Mouse (Mus musculus): ENCODE measurements at regions not wholly inside any gene's neighbourhood (a gene's known extent, or its start where the extent isn't known, plus 50 kb on each side); places are given as distances from the start of the nearest gene placed in this dataset.

- WGBS, result 29% methylated on average over 2 of the region's 2 CpGs
- H3K9me3 ChIP-seq (replicated peaks), result no peaks in the 10 kb centered on the region
- no peak overlapping the region for H3K9ac ChIP-seq
- no peak overlapping the region for H3K4me2 ChIP-seq (replicated peaks)
- no peak overlapping the region for H3K27ac ChIP-seq (replicated peaks)
- H3K4me3 ChIP-seq (replicated peaks), result no peak overlapping the region
- H3K36me3 ChIP-seq, result no peaks in the 10 kb centered on the region
- ATAC-seq (ENCODE audit: insufficient number of reproducible peaks, low FRiP score, low TSS enrichment, low read depth), result no peak
- H3K27me3 ChIP-seq, result no peaks in the 10 kb centered on the region
- H3K4me1 ChIP-seq, result no peaks in the 10 kb centered on the region
Measured at GRCm38 (mm10) chr3:99447361-99447760, 207.2 kb downstream of the Tbx15 start.

- Histone ChIP-seq H3K4me3 (replicated peaks) (no peak overlapping the region), H3K4me1 (no peaks in the 10 kb centered on the region), H3K36me3 (no peaks in the 10 kb centered on the region), H3K4me2 (replicated peaks) (no peak overlapping the region), H3K27me3 (no peaks in the 10 kb centered on the region), H3K9me3 (replicated peaks) (no peaks in the 10 kb centered on the region), H3K27ac (replicated peaks) (no peak overlapping the region), H3K9ac (no peak overlapping the region)
- 38% methylated on average over 2 of the region's 2 CpGs for WGBS
- no peak for ATAC-seq (ENCODE audit: insufficient number of reproducible peaks, low FRiP score, low TSS enrichment, low read depth)
Measured at GRCm38 (mm10) chr3:99447813-99448212, 207.6 kb downstream of the Tbx15 start.

DNA sequence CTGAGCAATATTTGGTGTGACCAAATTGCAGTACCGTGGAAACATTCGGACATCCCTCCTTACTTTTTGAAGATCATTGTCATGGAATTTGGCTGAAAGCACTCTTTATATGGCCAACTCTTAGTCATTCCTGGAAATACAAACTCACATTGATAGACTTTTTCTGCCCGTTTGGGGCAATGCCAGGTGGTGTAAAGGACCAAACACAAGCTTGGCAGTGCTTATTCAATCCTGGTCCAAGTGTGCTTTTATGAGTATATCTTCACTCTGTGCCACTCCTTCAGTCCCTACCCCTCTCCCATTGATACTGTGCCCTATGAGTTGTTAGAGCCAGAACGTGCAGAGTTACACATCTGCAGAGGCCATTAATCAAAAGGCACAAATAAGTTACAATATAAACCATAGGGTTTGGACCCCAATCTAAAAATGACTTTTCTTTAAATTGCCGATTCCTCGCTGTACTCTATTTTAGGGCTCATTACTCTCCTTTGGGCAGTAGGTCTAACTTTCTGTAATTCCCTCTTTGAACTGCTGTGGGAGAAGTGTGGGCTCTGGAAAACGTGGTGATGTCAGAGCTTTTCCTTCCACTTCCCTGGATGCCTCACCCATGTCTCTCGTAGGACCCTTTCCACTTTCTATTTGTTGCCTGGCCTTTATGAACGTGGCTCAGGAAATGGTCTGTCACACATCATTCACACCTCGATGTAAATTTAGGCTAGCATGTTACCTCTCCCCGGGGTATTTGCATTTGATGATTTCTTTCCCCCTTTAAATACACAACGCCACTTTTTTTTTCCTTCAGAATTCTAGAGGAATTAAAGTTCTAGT, 219.1 kb downstream of the Tbx15 start:
- H3K9me3 ChIP-seq (replicated peaks), result no peaks in the 10 kb centered on the region
- ATAC-seq (ENCODE audit: insufficient number of reproducible peaks, low FRiP score, low TSS enrichment, low read depth), result no peak
- no peak overlapping the region for H3K4me2 ChIP-seq (replicated peaks)
- no peak overlapping the region for H3K9ac ChIP-seq
- H3K27me3 ChIP-seq, result no peaks in the 10 kb centered on the region
- no peak overlapping the region for H3K27ac ChIP-seq (replicated peaks)
- 76% methylated on average over 12 of the region's 12 CpGs for WGBS
- no peak overlapping the region for H3K4me3 ChIP-seq (replicated peaks)
- no peaks in the 10 kb centered on the region for H3K4me1 ChIP-seq
- no peaks in the 10 kb centered on the region for H3K36me3 ChIP-seq

DNA sequence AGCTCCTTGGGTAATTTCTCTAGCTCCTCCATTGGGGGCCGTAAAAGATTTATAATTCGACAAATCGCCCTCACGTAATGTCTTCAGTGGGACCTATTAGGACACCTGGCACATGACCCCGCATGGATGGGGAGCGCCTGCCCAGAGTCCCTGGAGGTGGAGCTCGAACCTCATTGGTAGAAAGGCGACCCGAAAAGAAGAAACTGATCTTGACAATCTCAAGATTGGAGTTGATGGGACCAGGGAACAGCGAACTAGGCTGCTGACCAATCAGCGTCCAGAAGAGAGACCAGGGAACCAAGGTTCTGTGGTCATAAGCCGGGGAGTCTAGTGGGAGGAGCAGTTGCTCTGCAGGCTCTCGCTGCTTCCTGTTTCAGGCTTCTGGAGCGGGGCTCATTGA, 259.8 kb downstream of the Tbx15 start:
- H3K27me3 ChIP-seq, result no peaks in the 10 kb centered on the region
- no peak overlapping the region for H3K27ac ChIP-seq (replicated peaks)
- no peak overlapping the region for H3K4me2 ChIP-seq (replicated peaks)
- H3K4me1 ChIP-seq, result no peaks in the 10 kb centered on the region
- 90% methylated on average over 14 of the region's 14 CpGs for WGBS
- no peak overlapping the region for H3K4me3 ChIP-seq (replicated peaks)
- no peak overlapping the region for H3K9ac ChIP-seq
- no peaks in the 10 kb centered on the region for H3K36me3 ChIP-seq
- H3K9me3 ChIP-seq (replicated peaks), result no peaks in the 10 kb centered on the region
- no peak for ATAC-seq (ENCODE audit: insufficient number of reproducible peaks, low FRiP score, low TSS enrichment, low read depth)

GRCm38 (mm10) chr3:99504772-99505171, 264.6 kb downstream of the Tbx15 start:
- Histone ChIP-seq H3K27ac (replicated peaks) (no peak overlapping the region), H3K27me3 (no peaks in the 10 kb centered on the region), H3K4me2 (replicated peaks) (no peak overlapping the region), H3K9me3 (replicated peaks) (no peaks in the 10 kb centered on the region), H3K9ac (no peak overlapping the region), H3K36me3 (no peaks in the 10 kb centered on the region), H3K4me1 (no peaks in the 10 kb centered on the region), H3K4me3 (replicated peaks) (no peak overlapping the region)
- 87% methylated on average over 2 of the region's 2 CpGs for WGBS
- ATAC-seq (ENCODE audit: insufficient number of reproducible peaks, low FRiP score, low TSS enrichment, low read depth), result no peak

- Histone ChIP-seq H3K4me1 (no peaks in the 10 kb centered on the region), H3K4me3 (replicated peaks) (no peak overlapping the region), H3K27me3 (no peaks in the 10 kb centered on the region), H3K4me2 (replicated peaks) (no peak overlapping the region), H3K9ac (no peak overlapping the region), H3K27ac (replicated peaks) (no peak overlapping the region), H3K9me3 (replicated peaks) (no peaks in the 10 kb centered on the region), H3K36me3 (no peaks in the 10 kb centered on the region)
- ATAC-seq (ENCODE audit: insufficient number of reproducible peaks, low FRiP score, low TSS enrichment, low read depth), result no peak
- WGBS, result 53% methylated on average over 1 of the region's 1 CpGs
Measured at GRCm38 (mm10) chr3:99512250-99512649, 272.1 kb downstream of the Tbx15 start.

DNA sequence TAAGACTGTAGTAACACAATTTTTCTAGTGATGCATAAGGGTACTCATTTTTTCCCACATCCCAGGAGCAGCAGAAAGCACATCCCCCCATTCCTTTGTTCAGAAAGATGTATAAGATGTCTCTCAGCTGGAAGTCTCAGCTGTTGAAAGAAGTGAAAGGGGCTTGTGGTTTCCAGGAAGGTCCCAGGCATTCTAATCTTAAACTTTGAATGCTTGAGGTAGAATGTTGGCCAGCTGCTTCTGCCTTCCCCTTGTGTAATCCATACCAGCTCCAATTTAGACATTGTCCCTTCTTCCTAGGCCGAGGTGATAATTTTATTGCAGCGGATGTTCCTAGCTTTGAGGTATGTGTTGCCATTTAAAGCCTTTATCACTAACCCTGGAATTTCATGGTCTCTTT, 272.8 kb downstream of the Tbx15 start:
- no peak overlapping the region for H3K4me3 ChIP-seq (replicated peaks)
- WGBS, result 73% methylated on average over 2 of the region's 2 CpGs
- H3K9me3 ChIP-seq (replicated peaks), result no peaks in the 10 kb centered on the region
- no peak overlapping the region for H3K9ac ChIP-seq
- no peaks in the 10 kb centered on the region for H3K4me1 ChIP-seq
- no peaks in the 10 kb centered on the region for H3K27me3 ChIP-seq
- H3K4me2 ChIP-seq (replicated peaks), result no peak overlapping the region
- ATAC-seq (ENCODE audit: insufficient number of reproducible peaks, low FRiP score, low TSS enrichment, low read depth), result no peak
- no peaks in the 10 kb centered on the region for H3K36me3 ChIP-seq
- no peak overlapping the region for H3K27ac ChIP-seq (replicated peaks)

GRCm38 (mm10) chr3:99515751-99516150, 275.6 kb downstream of the Tbx15 start:
- Histone ChIP-seq H3K4me2 (replicated peaks) (no peak overlapping the region), H3K27ac (replicated peaks) (no peak overlapping the region), H3K36me3 (no peaks in the 10 kb centered on the region), H3K9me3 (replicated peaks) (no peaks in the 10 kb centered on the region), H3K4me3 (replicated peaks) (no peak overlapping the region), H3K9ac (no peak overlapping the region), H3K27me3 (no peaks in the 10 kb centered on the region), H3K4me1 (no peaks in the 10 kb centered on the region)
- WGBS, result 78% methylated on average over 8 of the region's 8 CpGs
- ATAC-seq (ENCODE audit: insufficient number of reproducible peaks, low FRiP score, low TSS enrichment, low read depth), result no peak

DNA sequence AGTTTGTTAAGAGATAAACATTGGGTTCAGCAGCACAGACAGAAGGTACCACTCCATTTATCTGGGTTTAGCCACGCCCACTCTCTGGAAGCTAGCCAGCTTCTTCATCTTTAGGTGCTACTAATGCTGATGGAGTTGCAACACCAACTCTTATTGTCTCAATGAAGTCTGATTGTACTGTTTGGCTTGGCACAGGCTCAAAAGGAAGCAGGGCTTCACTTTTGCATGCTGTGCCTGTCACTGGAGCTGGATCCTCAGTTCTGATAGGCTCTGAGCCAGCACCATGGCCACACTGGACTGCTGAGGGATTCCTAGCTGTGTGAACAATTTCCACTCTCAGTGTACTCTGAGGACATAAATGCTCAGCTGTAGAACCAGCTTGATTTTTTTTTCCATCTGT, 320.7 kb downstream of the Tbx15 start:
- no peak overlapping the region for H3K4me3 ChIP-seq (replicated peaks)
- no peaks in the 10 kb centered on the region for H3K9me3 ChIP-seq (replicated peaks)
- no peak overlapping the region for H3K9ac ChIP-seq
- H3K36me3 ChIP-seq, result no peaks in the 10 kb centered on the region
- H3K4me1 ChIP-seq, result no peaks in the 10 kb centered on the region
- ATAC-seq (ENCODE audit: insufficient number of reproducible peaks, low FRiP score, low TSS enrichment, low read depth), result no peak
- no peaks in the 10 kb centered on the region for H3K27me3 ChIP-seq
- H3K4me2 ChIP-seq (replicated peaks), result no peak overlapping the region
- H3K27ac ChIP-seq (replicated peaks), result no peak overlapping the region
- 60% methylated on average over 1 of the region's 1 CpGs for WGBS

GRCm38 (mm10) chr3:99573335-99573976, 311.8 kb upstream of the Spag17 start:
- ATAC-seq (ENCODE audit: insufficient number of reproducible peaks, low FRiP score, low TSS enrichment, low read depth), result no peak
- 55% methylated on average over 6 of the region's 6 CpGs for WGBS
- H3K9me3 ChIP-seq (replicated peaks), result no peaks in the 10 kb centered on the region

GRCm38 (mm10) chr3:99573977-99574373, 311.2 kb upstream of the Spag17 start:
- Histone ChIP-seq H3K4me1 (no peaks in the 10 kb centered on the region), H3K9ac (no peak overlapping the region), H3K4me3 (replicated peaks) (no peak overlapping the region), H3K4me2 (replicated peaks) (no peak overlapping the region), H3K27me3 (no peaks in the 10 kb centered on the region), H3K36me3 (no peaks in the 10 kb centered on the region), H3K9me3 (replicated peaks) (no peaks in the 10 kb centered on the region), H3K27ac (replicated peaks) (no peak overlapping the region)
- 73% methylated on average over 3 of the region's 3 CpGs for WGBS
- ATAC-seq (ENCODE audit: insufficient number of reproducible peaks, low FRiP score, low TSS enrichment, low read depth), result no peak

More at GRCm38 (mm10) chr3:99573335-99573976, 311.8 kb upstream of the Spag17 start:
- H3K27me3 ChIP-seq, result no peaks in the 10 kb centered on the region
- H3K36me3 ChIP-seq, result no peaks in the 10 kb centered on the region
- H3K9ac ChIP-seq, result no peak overlapping the region
- no peak overlapping the region for H3K4me3 ChIP-seq (replicated peaks)
- no peak overlapping the region for H3K27ac ChIP-seq (replicated peaks)
- H3K4me1 ChIP-seq, result no peaks in the 10 kb centered on the region
- no peak overlapping the region for H3K4me2 ChIP-seq (replicated peaks)

- 17% methylated on average over 3 of the region's 3 CpGs for WGBS
- H3K27me3 ChIP-seq, result no peaks in the 10 kb centered on the region
- H3K9me3 ChIP-seq (replicated peaks), result no peaks in the 10 kb centered on the region
- no peak overlapping the region for H3K9ac ChIP-seq
- no peak overlapping the region for H3K27ac ChIP-seq (replicated peaks)
- H3K4me1 ChIP-seq, result peaks cover 4% of the 10 kb centered on the region; the same call in 1 of the 2 replicates
- ATAC-seq (ENCODE audit: insufficient number of reproducible peaks, low FRiP score, low TSS enrichment, low read depth), result no peak
- H3K4me3 ChIP-seq (replicated peaks), result no peak overlapping the region
- no peaks in the 10 kb centered on the region for H3K36me3 ChIP-seq
- H3K4me2 ChIP-seq (replicated peaks), result no peak overlapping the region
Measured at GRCm38 (mm10) chr3:99602679-99603078, 282.5 kb upstream of the Spag17 start.

All from embryonic facial prominence, embryonic 15.5 days (tissue).